Mouse (Mus musculus): Measurements from ENCODE around the gene Chrng. TPM values are rescaled to one million over a fixed set of nuclear protein-coding genes. Genes with fewer than 3 reads are reported as not detected.

The Chrng gene
- total RNA-seq (2021) (not detected), polyA plus RNA-seq (2012; rRNA removed) (not detected in 2 replicates)
- long read RNA-seq, result 0 reads

- Histone ChIP-seq H3K4me1 (ENCODE audit: control insufficient read depth, insufficient read depth, low read length) (no peaks in the 10 kb centered on the region), H3K4me3 (no peak within 1 kb of the TSS), H3K9ac (ENCODE audit: low read depth, low read length) (no peak within 1 kb of the TSS), H3K27me3 (ENCODE audit: control insufficient read depth, insufficient read depth, low read length) (no peaks in the 10 kb centered on the region), H3K79me2 (replicated peaks; ENCODE audit: control insufficient read depth, insufficient read depth, low read length) (no peaks in the 10 kb centered on the region), H3K27ac (no peak within 1 kb of the TSS), H3K36me3 (ENCODE audit: control insufficient read depth, insufficient read depth, low read length) (no peaks in the 10 kb centered on the region)
- intact Hi-C loops (cut with DNase I), result no loop called here
- 86% methylated on average over 7 of the region's 7 CpGs for WGBS
- no peak for TF ChIP-seq EP300 (IDR thresholded peaks at IDR 0.05; ENCODE audit: insufficient read depth, low read depth, low read length)
- no peak for TF ChIP-seq POLR2A (IDR thresholded peaks at IDR 0.05; ENCODE audit: insufficient read depth, low read depth, low read length)
- TF ChIP-seq CTCF (IDR thresholded peaks at IDR 0.05), result no peak
- DNase-seq, result no peak
These were observed at the start of gene Chrng for GRCm38 (mm10) chr1:87204465-87204864. Gene Chrng (plus strand): TSS chr1:87204657.

DNA sequence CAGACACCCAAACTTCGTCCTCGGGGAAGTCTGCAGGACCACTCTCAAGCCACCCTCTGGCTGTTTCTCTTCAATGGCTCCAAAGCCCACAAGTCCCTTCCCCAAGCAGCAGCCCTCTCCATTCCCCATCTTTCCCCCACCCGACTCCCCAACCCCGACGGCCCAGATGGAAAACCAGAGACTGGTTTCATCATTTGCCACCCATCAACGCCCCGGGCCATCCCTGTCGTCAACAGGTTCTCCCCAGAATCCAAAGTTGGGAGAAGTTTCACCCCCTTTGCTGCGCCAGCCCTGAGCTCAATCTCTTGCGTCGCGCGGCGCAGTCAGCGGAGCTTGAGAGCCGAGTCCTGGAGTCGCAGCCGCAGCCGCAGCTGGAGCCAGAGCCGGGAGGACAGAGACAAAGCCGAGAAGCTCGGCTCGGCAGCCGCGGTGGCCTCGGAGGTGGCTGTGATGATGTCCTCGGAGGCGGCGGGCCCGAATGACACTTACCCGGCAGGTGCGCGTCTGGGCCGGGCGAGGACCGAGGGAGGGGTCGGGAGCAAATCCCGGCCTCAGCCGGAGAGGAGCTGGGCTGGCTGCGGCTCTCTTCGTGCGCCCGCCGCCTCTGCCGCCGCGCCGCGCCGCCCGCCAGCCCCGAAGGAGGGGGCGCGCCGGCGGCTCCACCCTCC is 48.8 kb upstream of the Chrng start:
- Histone ChIP-seq H3K4me1 (ENCODE audit: control insufficient read depth, insufficient read depth, low read length) (no peaks in the 10 kb centered on the region), H3K36me3 (ENCODE audit: control insufficient read depth, insufficient read depth, low read length) (no peaks in the 10 kb centered on the region), H3K27ac (no peak overlapping the region), H3K79me2 (replicated peaks; ENCODE audit: control insufficient read depth, insufficient read depth, low read length) (no peaks in the 10 kb centered on the region), H3K9ac (ENCODE audit: low read depth, low read length) (no peak overlapping the region), H3K4me3 (no peak overlapping the region), H3K27me3 (ENCODE audit: control insufficient read depth, insufficient read depth, low read length) (peaks cover 25% of the 10 kb centered on the region)
- DNase-seq, result no peak
- intact Hi-C loops (cut with DNase I), result no loop called here
- WGBS, result 2% methylated on average over 52 of the region's 56 CpGs
- TF ChIP-seq CTCF (IDR thresholded peaks at IDR 0.05) (no peak), POLR2A (IDR thresholded peaks at IDR 0.05; ENCODE audit: insufficient read depth, low read depth, low read length) (no peak), EP300 (IDR thresholded peaks at IDR 0.05; ENCODE audit: insufficient read depth, low read depth, low read length) (no peak)

- no peaks in the 10 kb centered on the region for H3K79me2 ChIP-seq (replicated peaks; ENCODE audit: control insufficient read depth, insufficient read depth, low read length)
- intact Hi-C loops (cut with DNase I), result no loop called here
- no peak within 1 kb of the TSS for H3K27ac ChIP-seq
- no peak within 1 kb of the TSS for H3K4me3 ChIP-seq
- TF ChIP-seq CTCF (IDR thresholded peaks at IDR 0.05) (no peak), POLR2A (IDR thresholded peaks at IDR 0.05; ENCODE audit: insufficient read depth, low read depth, low read length) (no peak)
- WGBS, result 2% methylated on average over 12 of the region's 12 CpGs
- H3K4me1 ChIP-seq (ENCODE audit: control insufficient read depth, insufficient read depth, low read length), result no peaks in the 10 kb centered on the region
- no peak within 1 kb of the TSS for H3K9ac ChIP-seq (ENCODE audit: low read depth, low read length)
- DNase-seq, result no peak
- peaks cover 25% of the 10 kb centered on the region for H3K27me3 ChIP-seq (ENCODE audit: control insufficient read depth, insufficient read depth, low read length)
- no peaks in the 10 kb centered on the region for H3K36me3 ChIP-seq (ENCODE audit: control insufficient read depth, insufficient read depth, low read length)
These were observed 48.3 kb upstream of the Chrng start, which contains the start of gene Ecel1 for GRCm38 (mm10) chr1:87156199-87156587. Gene Ecel1 (minus strand): TSS chr1:87156521.

GRCm38 (mm10) chr1:87159396-87159795 is 45.1 kb upstream of the Chrng start:
- peaks cover 18% of the 10 kb centered on the region for H3K27me3 ChIP-seq (ENCODE audit: control insufficient read depth, insufficient read depth, low read length)
- no peaks in the 10 kb centered on the region for H3K36me3 ChIP-seq (ENCODE audit: control insufficient read depth, insufficient read depth, low read length)
- no peak overlapping the region for H3K27ac ChIP-seq
- WGBS, result 81% methylated on average over 3 of the region's 3 CpGs
- no peaks in the 10 kb centered on the region for H3K4me1 ChIP-seq (ENCODE audit: control insufficient read depth, insufficient read depth, low read length)
- no peak overlapping the region for H3K4me3 ChIP-seq
- TF ChIP-seq CTCF (IDR thresholded peaks at IDR 0.05), result no peak
- TF ChIP-seq POLR2A (IDR thresholded peaks at IDR 0.05; ENCODE audit: insufficient read depth, low read depth, low read length), result no peak
- TF ChIP-seq EP300 (IDR thresholded peaks at IDR 0.05; ENCODE audit: insufficient read depth, low read depth, low read length), result no peak
- intact Hi-C loops (cut with DNase I), result no loop called here
- no peaks in the 10 kb centered on the region for H3K79me2 ChIP-seq (replicated peaks; ENCODE audit: control insufficient read depth, insufficient read depth, low read length)
- H3K9ac ChIP-seq (ENCODE audit: low read depth, low read length), result no peak overlapping the region
- DNase-seq, result no peak

DNA sequence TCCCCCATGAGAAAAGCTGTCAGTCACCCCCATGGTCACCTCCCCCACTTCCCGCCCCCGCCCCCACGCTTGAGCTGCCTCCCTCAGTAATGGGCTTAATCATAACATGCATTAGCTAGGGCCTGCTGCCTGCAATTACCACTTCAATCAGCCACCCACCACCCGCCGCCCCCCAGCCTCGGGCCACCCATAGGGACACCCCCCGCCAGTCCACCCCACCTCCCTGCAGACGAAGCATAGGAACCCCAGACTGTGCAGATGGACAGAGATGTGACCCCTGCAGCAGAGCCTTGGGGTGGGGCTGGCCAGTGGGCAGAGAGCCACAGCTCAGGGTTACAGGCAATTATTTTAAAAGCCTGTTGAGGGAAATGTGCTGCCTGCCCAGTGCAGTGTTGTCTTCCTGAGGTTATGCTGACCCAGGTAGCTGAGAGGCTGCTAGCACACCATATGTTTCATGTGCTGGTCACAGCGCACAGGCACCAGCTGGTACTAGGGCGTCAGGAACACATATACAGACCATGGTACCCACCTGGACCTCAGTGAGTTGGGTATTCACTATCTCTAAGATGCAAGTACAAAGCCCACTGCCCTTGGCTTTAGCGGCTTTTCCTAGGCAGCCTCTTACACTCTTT is 40.2 kb upstream of the Chrng start:
- intact Hi-C loops (cut with DNase I), result no loop called here
- H3K27me3 ChIP-seq (ENCODE audit: control insufficient read depth, insufficient read depth, low read length), result no peaks in the 10 kb centered on the region; the same call in 1 of the 2 replicates
- WGBS, result 26% methylated on average over 11 of the region's 11 CpGs

DNA sequence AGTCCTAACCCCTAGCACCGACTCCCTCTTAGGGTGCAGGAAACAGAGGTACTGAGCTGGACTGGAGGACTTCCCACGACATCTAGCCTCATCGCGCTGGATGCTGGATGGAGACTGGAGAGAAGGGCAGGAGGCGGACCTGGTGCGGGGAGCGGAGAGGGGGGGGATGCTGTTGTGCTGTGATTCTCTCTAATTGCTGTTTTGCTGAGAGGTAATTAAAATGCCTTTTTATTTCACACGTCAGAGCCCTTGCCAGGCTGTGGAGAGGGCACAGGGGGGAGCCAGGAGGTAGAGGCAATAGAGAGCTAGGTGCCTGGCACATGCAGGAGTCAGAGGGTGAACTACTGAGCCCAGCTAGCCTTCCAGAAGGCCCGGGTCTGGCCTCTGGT is 39.7 kb upstream of the Chrng start:
- Histone ChIP-seq H3K4me1 (ENCODE audit: control insufficient read depth, insufficient read depth, low read length) (no peaks in the 10 kb centered on the region), H3K27me3 (ENCODE audit: control insufficient read depth, insufficient read depth, low read length) (no peaks in the 10 kb centered on the region; the same call in 1 of the 2 replicates), H3K4me3 (no peak overlapping the region), H3K36me3 (ENCODE audit: control insufficient read depth, insufficient read depth, low read length) (no peaks in the 10 kb centered on the region), H3K79me2 (replicated peaks; ENCODE audit: control insufficient read depth, insufficient read depth, low read length) (no peaks in the 10 kb centered on the region), H3K9ac (ENCODE audit: low read depth, low read length) (no peak overlapping the region), H3K27ac (no peak overlapping the region)
- WGBS, result 44% methylated on average over 9 of the region's 9 CpGs
- no peak for DNase-seq
- intact Hi-C loops (cut with DNase I), result no loop called here
- TF ChIP-seq POLR2A (IDR thresholded peaks at IDR 0.05; ENCODE audit: insufficient read depth, low read depth, low read length), result no peak
- TF ChIP-seq CTCF (IDR thresholded peaks at IDR 0.05), result no peak
- no peak for TF ChIP-seq EP300 (IDR thresholded peaks at IDR 0.05; ENCODE audit: insufficient read depth, low read depth, low read length)

More for the DNA sequence above, 40.2 kb upstream of the Chrng start:
- no peak overlapping the region for H3K4me3 ChIP-seq
- H3K9ac ChIP-seq (ENCODE audit: low read depth, low read length), result no peak overlapping the region
- no peak overlapping the region for H3K27ac ChIP-seq
- no peaks in the 10 kb centered on the region for H3K4me1 ChIP-seq (ENCODE audit: control insufficient read depth, insufficient read depth, low read length)
- no peaks in the 10 kb centered on the region for H3K79me2 ChIP-seq (replicated peaks; ENCODE audit: control insufficient read depth, insufficient read depth, low read length)
- no peak for TF ChIP-seq CTCF (IDR thresholded peaks at IDR 0.05)
- no peak for TF ChIP-seq POLR2A (IDR thresholded peaks at IDR 0.05; ENCODE audit: insufficient read depth, low read depth, low read length)
- TF ChIP-seq EP300 (IDR thresholded peaks at IDR 0.05; ENCODE audit: insufficient read depth, low read depth, low read length), result no peak
- no peaks in the 10 kb centered on the region for H3K36me3 ChIP-seq (ENCODE audit: control insufficient read depth, insufficient read depth, low read length)
- no peak for DNase-seq
